Mouse (Mus musculus): ENCODE data around the gene Foxk1. TPM values are rescaled to one million over a fixed set of nuclear protein-coding genes. Genes with fewer than 3 reads are reported as not detected.

Foxk1 gene
- total RNA-seq, 2 experiments from 2014 or later: 15.7 to 15.8 TPM

DNA sequence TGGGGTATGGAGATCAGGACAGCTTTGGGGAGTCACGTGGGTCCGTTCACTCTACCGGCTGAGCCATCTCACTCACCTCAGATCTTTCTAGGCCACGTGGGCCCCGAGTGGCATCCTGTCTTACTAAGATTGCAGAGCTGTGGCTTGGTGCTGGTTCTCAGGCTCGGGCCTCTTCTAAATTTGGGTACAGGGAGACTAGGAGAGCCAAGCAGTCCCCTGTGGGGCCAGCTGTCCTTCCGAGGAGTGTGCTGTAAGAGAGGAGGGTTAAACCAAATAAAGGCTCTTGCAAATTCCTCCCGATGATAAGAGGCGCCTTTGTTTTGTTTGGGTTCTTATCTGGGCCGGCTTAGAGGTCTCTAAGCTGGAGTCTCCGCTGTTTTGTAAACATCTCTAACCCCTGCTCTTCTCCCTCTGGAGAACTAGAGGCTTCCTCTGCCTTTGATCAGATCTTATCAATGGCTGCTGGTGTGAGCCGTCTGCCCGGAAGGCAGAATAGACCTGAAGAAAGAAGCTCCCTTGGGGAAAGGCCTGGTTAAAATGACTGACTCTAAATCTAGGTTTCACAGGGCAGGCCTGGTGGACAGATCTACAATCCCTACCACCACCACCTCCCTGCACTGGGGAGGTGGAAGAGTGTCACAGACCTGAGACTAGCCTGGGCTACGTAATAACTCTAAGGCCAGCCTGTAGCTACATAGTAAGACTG, 14.9 kb downstream of the Foxk1 start:
- DNase-seq: no peak
- intact Hi-C loops (cut with DNase I): no loop called here

DNA sequence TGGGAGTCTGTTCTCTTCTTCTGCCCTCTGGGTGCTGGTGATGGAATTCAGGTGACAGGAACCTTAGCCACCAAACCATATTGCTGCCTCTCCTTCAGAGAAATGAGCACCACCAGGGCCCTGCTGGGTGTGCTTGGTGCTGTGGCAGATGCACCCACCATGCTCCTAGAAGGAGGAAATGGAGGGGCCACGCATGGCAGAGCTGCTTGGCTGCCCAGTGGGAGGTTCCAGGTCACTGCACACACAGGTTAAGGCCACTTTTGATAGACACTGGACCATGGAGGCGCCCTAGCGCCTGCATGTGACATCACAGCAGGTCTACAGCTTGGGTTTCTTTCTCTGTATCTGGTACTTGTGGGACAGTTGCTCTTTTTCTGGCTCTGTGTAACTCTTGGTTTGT, 15.8 kb downstream of the Foxk1 start:
- intact Hi-C loops (cut with DNase I): no loop called here
- no peak for DNase-seq

DNA sequence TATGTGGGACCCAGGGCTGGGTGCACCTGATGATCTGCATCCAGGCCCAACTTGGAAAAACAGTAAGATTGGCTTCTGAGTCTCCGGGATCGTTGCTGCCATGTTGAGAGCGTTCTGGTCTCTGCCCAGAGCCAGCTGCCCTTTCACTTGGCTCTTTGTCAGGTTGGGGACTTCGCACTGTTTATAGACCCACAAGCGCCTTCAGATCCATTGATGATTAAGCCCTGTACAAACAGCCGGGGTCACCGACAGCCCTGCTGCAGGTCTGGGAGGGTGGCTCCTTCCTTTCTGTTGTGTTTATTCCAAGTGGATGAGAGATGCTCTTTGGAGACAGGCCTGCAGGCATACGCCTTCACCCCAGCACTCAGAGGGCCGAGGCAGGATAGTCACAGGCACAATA, 16.6 kb downstream of the Foxk1 start:
- intact Hi-C loops (cut with DNase I): no loop called here
- DNase-seq: no peak

GRCm38 (mm10) chr5:142418419-142418818, 17.1 kb downstream of the Foxk1 start:
- intact Hi-C loops (cut with DNase I): no loop called here
- DNase-seq: no peak

DNA sequence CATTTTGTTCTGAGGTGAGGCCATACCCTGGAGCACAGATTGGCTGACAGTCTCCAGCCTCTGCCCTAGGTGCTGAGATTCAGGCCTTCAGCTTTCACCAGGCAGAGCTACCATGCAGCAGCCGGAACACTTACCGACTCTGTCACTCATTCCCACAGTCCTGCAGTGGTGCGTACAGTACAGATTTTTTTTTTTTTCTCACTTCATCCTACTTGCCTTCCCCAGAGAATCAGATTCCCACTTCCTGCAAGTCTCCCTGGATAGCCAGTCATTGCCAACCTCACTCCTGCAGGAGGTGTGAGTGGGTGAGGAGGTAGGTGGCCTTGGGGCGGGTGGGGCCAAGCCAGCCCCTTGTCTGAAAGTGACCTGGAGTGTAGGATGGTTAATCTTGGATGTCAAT, 19.0 kb downstream of the Foxk1 start:
- intact Hi-C loops (cut with DNase I): no loop called here
- DNase-seq: no peak

DNA sequence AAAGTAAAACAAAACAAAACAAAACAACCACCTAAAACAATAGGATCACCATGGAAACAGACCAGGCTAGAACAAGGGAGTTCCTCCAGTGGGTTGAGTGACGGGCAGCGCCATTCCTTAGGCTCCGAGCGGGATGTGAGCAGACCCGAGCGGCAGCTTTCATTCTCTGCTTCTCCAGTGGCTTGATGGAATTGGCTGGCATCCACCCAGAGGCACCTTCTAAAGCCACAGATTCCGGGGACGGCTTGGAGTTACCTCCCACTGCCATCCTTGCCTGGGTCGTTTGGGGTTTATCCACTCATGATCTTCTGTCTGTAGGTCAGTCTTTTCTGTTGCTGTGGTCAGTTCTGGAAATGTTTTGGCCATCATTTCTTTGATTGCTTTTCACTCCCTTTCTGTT, 19.6 kb downstream of the Foxk1 start:
- intact Hi-C loops (cut with DNase I): no loop called here
- no peak for DNase-seq

DNA sequence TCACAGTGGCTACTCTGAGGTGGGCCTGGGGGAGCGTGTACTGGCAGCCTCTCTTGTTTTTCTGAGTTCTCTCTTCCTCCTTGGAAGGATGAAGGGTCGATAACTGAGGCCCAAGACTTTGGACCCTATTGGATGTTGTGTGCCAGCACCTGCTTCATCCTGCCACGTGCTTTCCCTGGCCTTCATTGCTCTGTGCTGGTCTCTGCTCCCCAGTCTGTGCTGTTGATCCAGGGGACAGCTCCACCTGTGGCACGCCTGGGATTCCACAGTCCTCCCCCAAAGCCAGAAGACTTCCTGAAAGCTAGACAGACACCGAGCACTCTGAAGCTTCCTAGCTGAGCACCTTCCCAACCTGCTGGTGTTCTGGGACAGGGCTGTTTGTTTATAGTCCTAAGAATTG, 20.6 kb downstream of the Foxk1 start:
- no peak for DNase-seq
- intact Hi-C loops (cut with DNase I): no loop called here

- DNase-seq: no peak
- intact Hi-C loops (cut with DNase I): no loop called here
Measured at GRCm38 (mm10) chr5:142423141-142423540, 21.8 kb downstream of the Foxk1 start.

GRCm38 (mm10) chr5:142423701-142424100, 22.4 kb downstream of the Foxk1 start:
- intact Hi-C loops (cut with DNase I): loop anchor here (2.0 kb wide), 1 partner anchor 21 kb away; no protein-coding TSS in a partner anchor
- no peak for DNase-seq

GRCm38 (mm10) chr5:142424627-142425349, 23.5 kb downstream of the Foxk1 start:
- peak; percentile 77 to 83 for DNase-seq

GRCm38 (mm10) chr5:142426476-142426875, 25.2 kb downstream of the Foxk1 start:
- DNase-seq: no peak
- intact Hi-C loops (cut with DNase I): no loop called here

More at GRCm38 (mm10) chr5:142424627-142425349, 23.5 kb downstream of the Foxk1 start:
- intact Hi-C loops (cut with DNase I): loop anchor here (2.0 kb wide), 1 partner anchor 22 kb away; no protein-coding TSS in a partner anchor

- no peak for DNase-seq
Measured at GRCm38 (mm10) chr5:142427876-142428275, 26.6 kb downstream of the Foxk1 start.

DNA sequence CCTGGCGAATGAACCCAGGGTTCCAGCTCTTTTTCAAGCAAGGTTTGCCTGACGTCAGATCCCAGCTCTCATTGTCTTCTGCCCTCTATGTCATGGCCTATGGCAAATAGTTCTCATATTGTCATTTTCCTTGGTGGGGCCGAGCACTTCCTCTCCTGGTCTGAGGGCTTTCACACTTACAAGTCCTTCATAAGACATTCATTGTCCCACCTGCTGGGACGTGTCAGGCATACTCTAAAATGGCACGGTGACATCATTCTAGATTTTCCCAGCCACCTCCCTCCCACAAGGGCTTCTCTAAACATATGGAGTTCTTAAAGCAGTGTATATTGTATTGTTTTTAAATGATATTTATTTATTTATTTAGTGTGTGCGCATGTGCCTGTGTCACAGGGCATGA, 27.4 kb downstream of the Foxk1 start:
- intact Hi-C loops (cut with DNase I): no loop called here

More at GRCm38 (mm10) chr5:142427876-142428275, 26.6 kb downstream of the Foxk1 start:
- intact Hi-C loops (cut with DNase I): loop anchor here (1.0 kb wide), 1 partner anchor 10 kb away; no protein-coding TSS in a partner anchor

GRCm38 (mm10) chr5:142431029-142431428, 29.7 kb downstream of the Foxk1 start:
- DNase-seq: no peak
- intact Hi-C loops (cut with DNase I): no loop called here

More for the DNA sequence above, 27.4 kb downstream of the Foxk1 start:
- DNase-seq: no peak

DNA sequence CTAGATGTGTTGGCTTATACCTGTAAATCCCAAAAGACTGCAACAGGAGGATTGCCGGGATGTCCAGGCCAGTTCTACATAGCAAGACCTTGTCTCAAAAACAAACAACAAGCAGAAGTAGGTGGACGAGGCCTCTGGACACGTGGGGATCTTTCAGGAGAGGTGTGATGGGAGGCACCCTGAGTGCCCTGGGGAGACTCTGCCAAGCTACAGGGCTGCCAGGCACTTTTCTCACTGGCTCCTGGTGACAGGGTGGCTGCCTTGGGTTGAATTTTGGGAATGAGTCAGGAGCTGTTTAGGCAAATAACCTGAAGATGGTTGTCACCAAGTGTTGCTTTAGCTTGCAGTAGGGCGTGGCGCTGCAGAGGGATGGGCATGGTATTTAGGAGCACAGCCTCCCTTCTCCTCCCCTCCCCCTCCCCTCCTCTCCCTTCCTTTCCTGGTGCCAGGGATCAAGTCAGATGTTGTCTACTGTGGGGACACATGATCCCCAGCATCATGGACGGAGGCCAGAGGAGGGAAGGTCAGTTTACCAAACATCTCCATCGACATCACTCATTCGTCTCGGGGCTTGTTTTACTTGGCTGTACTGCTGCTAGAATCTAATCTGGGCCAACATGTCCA, 30.6 kb downstream of the Foxk1 start:
- DNase-seq: no peak
- intact Hi-C loops (cut with DNase I): no loop called here

- DNase-seq: no peak
- intact Hi-C loops (cut with DNase I): no loop called here
Measured at GRCm38 (mm10) chr5:142432695-142433094, 31.4 kb downstream of the Foxk1 start.

- no peak for DNase-seq
- intact Hi-C loops (cut with DNase I): no loop called here
Measured at GRCm38 (mm10) chr5:142434052-142434451, 32.8 kb downstream of the Foxk1 start.

GRCm38 (mm10) chr5:142435736-142436135, 34.4 kb downstream of the Foxk1 start:
- no peak for DNase-seq
- intact Hi-C loops (cut with DNase I): no loop called here

GRCm38 (mm10) chr5:142438380-142438938, 37.2 kb downstream of the Foxk1 start:
- DNase-seq: no peak
- intact Hi-C loops (cut with DNase I): loop anchor here (1.0 kb wide), 1 partner anchor 11 kb away; no protein-coding TSS in a partner anchor

DNA sequence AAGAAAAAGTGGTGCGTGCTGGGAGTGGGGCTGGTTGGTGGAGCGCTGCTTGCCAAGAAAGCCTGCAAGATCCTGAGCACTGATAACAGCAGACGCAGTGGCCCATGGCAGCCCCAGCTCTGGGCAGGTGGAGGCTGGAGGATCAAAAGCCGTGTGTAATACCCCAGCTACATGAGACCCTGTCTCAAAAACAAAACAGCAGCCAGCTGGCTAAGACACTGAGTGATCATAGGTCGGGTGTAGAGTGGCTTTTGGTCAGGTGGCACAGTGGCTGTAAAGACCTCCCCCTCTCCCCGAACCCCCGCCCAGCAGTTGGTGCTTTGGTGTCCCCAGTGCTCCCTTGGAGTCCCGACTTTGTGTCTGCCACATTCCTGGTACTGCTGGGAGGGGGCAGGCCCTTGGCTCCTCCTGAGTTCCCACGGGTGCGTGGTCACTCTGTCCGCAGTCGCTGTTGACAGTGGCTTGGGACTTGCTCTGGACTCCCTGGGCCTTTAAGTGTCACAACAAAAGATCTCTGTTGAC, 38.7 kb downstream of the Foxk1 start:
- intact Hi-C loops (cut with DNase I): loop anchor here (2.0 to 10.0 kb wide), 3 partner anchors 37 to 1595 kb away; partner anchors contain the start of gene Sdk1
- no peak for DNase-seq
